10 mouse cellular contexts compared by ENCODE assay signal in the genomic region with DNA sequence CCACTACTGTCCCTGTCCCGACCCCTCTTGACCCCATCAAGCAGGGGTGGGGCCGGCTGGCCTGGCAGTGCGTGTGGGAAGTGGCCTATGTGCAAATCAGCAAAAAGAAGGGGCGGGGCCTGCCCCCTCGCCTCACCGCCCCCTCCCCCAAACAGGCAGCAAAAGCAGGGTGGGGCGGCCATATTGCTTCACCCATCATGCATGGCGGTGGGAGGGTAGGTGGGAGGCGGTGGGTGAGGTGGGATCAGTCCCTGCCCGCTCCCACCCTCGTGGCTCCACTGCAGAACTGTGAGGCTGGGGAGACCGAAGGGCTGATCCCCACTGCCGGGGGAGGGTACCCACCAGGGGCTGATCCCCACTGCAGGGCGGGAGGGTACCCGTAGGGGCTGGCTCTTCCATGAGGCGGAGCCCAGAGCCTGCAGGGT. TPM values are rescaled to one million over a fixed set of nuclear protein-coding genes. Genes with fewer than 3 reads are reported as not detected.
DNase-seq lines count a peak whose midpoint lies in the region; ATAC-seq and TF ChIP-seq lines count a peak whose summit lies in the region.
"Had no signal": no experiment of that assay in that cellular context is flagged by ENCODE, and none has a peak within 500 bp of the region (broad histone marks: within the 10 kb centered on the region; RNA-seq: fewer than 3 reads in every experiment).

No protein-coding gene starts in this region.

- H3K4me1 ChIP-seq in cerebellum, adult 2 months (ENCODE audit: control insufficient read depth, insufficient read depth, low read length): peaks cover 57% of the 10 kb centered on the region
- peaks cover 9% of the 10 kb centered on the region for H3K4me1 ChIP-seq in hindbrain, embryonic 12.5 days
- H3K4me1 ChIP-seq in hindbrain, embryonic 14.5 days (replicated peaks; ENCODE audit: control insufficient read depth, insufficient read depth, low read length): no peaks in the 10 kb centered on the region
- peaks cover 37% of the 10 kb centered on the region for H3K4me1 ChIP-seq in liver, embryonic 12.5 days

- DNase-seq in cerebellum, adult 2 months: peak; percentile 44 to 45
- DNase-seq in cerebellum, postnatal 14 days: no peak
- DNase-seq in hindbrain, embryonic 14.5 days (ENCODE audit: low spot score): no peak
- DNase-seq in R1 (ENCODE audit: low read depth, low spot score): peak; percentile 81
- DNase-seq in urinary bladder, postnatal 14 days (ENCODE audit: low spot score): no peak
- no peak for DNase-seq in thymus, postnatal 10 days (ENCODE audit: low spot score in 2 of 2)

- H3K27ac ChIP-seq in cerebellum, adult 2 months (ENCODE audit: insufficient read depth, low read length): no peak overlapping the region; the same call in 1 of the 2 replicates
- no peak overlapping the region for H3K27ac ChIP-seq in hindbrain, embryonic 12.5 days
- no peak overlapping the region for H3K27ac ChIP-seq in hindbrain, embryonic 14.5 days
- H3K27ac ChIP-seq in liver, embryonic 12.5 days: peak overlapping the region; percentile 76; the same call in 1 of the 2 replicates
- H3K27ac ChIP-seq: limb, embryonic 13.5 days had no signal

- H3K4me2 ChIP-seq in hindbrain, embryonic 12.5 days (replicated peaks): no peak overlapping the region
- H3K4me2 ChIP-seq in hindbrain, embryonic 14.5 days (replicated peaks): no peak overlapping the region
- H3K4me2 ChIP-seq in liver, embryonic 12.5 days: peak overlapping the region; percentile 18; the same call in 1 of the 2 replicates
- H3K4me2 ChIP-seq: limb, embryonic 13.5 days had no signal

- TF ChIP-seq POLR2A in cerebellum, adult 2 months (IDR thresholded peaks at IDR 0.05; ENCODE audit: borderline replicate concordance, insufficient read depth, low read length): no peak

- WGBS in cerebellum, adult 2 months: 62% methylated on average over 16 of the region's 16 CpGs
- WGBS in hindbrain, embryonic 12.5 days: 39% methylated on average over 13 of the region's 16 CpGs
- WGBS in hindbrain, embryonic 14.5 days: 44% methylated on average over 16 of the region's 16 CpGs
- 42% methylated on average over 16 of the region's 16 CpGs for WGBS in liver, embryonic 12.5 days (ENCODE audit: insufficient replicate concordance)

- peak; percentile 26; the same call in 1 of the 2 replicates for ATAC-seq in hindbrain, embryonic 12.5 days (ENCODE audit: low FRiP score)
- ATAC-seq in hindbrain, embryonic 14.5 days (ENCODE audit: low FRiP score): no peak
- 0 out of 2 replicates have a peak, but pooled peaks have one; percentile 13 for ATAC-seq in liver, embryonic 12.5 days

- no peaks in the 10 kb centered on the region for H3K36me3 ChIP-seq in hindbrain, embryonic 12.5 days
- H3K36me3 ChIP-seq in hindbrain, embryonic 14.5 days (replicated peaks; ENCODE audit: control insufficient read depth, insufficient read depth): no peaks in the 10 kb centered on the region
- H3K36me3 ChIP-seq in liver, embryonic 12.5 days: no peaks in the 10 kb centered on the region
- H3K36me3 ChIP-seq: limb, embryonic 13.5 days had no signal

- no peak overlapping the region for H3K9ac ChIP-seq in hindbrain, embryonic 12.5 days
- H3K9ac ChIP-seq in hindbrain, embryonic 14.5 days: no peak overlapping the region
- no peak overlapping the region for H3K9ac ChIP-seq in liver, embryonic 12.5 days
- H3K9ac ChIP-seq: limb, embryonic 13.5 days had no signal

- no peak for TF ChIP-seq CTCF in cerebellum, adult 2 months (IDR thresholded peaks at IDR 0.05; ENCODE audit: borderline replicate concordance, insufficient read depth, low read depth, low read length)

- no peak overlapping the region for H3K4me3 ChIP-seq in cerebellum, adult 2 months (replicated peaks; ENCODE audit: insufficient read depth, low read depth, low read length)
- H3K4me3 ChIP-seq in hindbrain, embryonic 12.5 days: no peak overlapping the region
- no peak overlapping the region for H3K4me3 ChIP-seq in hindbrain, embryonic 14.5 days (replicated peaks; ENCODE audit: low read length)
- no peak overlapping the region for H3K4me3 ChIP-seq in liver, embryonic 12.5 days
- H3K4me3 ChIP-seq: limb, embryonic 13.5 days; megakaryocyte, embryonic 14.5 days had no signal

- H3K9me3 ChIP-seq in hindbrain, embryonic 12.5 days (replicated peaks): no peaks in the 10 kb centered on the region
- no peaks in the 10 kb centered on the region for H3K9me3 ChIP-seq in hindbrain, embryonic 14.5 days (ENCODE audit: control insufficient read depth, low read length)
- no peaks in the 10 kb centered on the region for H3K9me3 ChIP-seq in liver, embryonic 12.5 days (replicated peaks)
- H3K9me3 ChIP-seq: limb, embryonic 13.5 days; megakaryocyte, embryonic 14.5 days had no signal

- H3K27me3 ChIP-seq in cerebellum, adult 2 months (ENCODE audit: control insufficient read depth, insufficient read depth, low read length): no peaks in the 10 kb centered on the region
- peaks cover 7% of the 10 kb centered on the region; the same call in 1 of the 2 replicates for H3K27me3 ChIP-seq in hindbrain, embryonic 12.5 days
- H3K27me3 ChIP-seq in hindbrain, embryonic 14.5 days (ENCODE audit: control insufficient read depth, insufficient read depth, low read length): no peaks in the 10 kb centered on the region
- H3K27me3 ChIP-seq in liver, embryonic 12.5 days (replicated peaks): no peaks in the 10 kb centered on the region
- H3K27me3 ChIP-seq: limb, embryonic 13.5 days had no signal

RNA-seq across cellular contexts. Expression of gene Hpn, which starts 1.6 kb away (rescaled TPM):
- polyA plus RNA-seq in cerebellum, adult 2 months (2012; rRNA removed): 9.4 and 10.8 TPM in 2 replicates
- polyA plus RNA-seq in hindbrain, embryonic 12.5 days (2016; fragmentation: Nextera tagmentation; extraction: Ambion mirVana): 2.3 and 2.7 TPM in 2 replicates
- polyA plus RNA-seq in hindbrain, embryonic 14.5 days (2014; fragmentation: Nextera tagmentation; extraction: Ambion mirVana): 0.55 and 0.67 TPM in 2 replicates
- 33.2 and 36.2 TPM in 2 replicates for polyA plus RNA-seq in liver, embryonic 12.5 days (2016; fragmentation: Nextera tagmentation; extraction: Ambion mirVana)

RNA-seq across cellular contexts. Expression of gene Scn1b, which starts 10.1 kb away (rescaled TPM):
- polyA plus RNA-seq in cerebellum, adult 2 months (2012; rRNA removed): 1,376 and 1,380 TPM in 2 replicates
- 2.7 and 3.8 TPM in 2 replicates for polyA plus RNA-seq in hindbrain, embryonic 12.5 days (2016; fragmentation: Nextera tagmentation; extraction: Ambion mirVana)
- 13.0 and 18.3 TPM in 2 replicates for polyA plus RNA-seq in hindbrain, embryonic 14.5 days (2014; fragmentation: Nextera tagmentation; extraction: Ambion mirVana)
- 0.97 and 1.2 TPM in 2 replicates for polyA plus RNA-seq in liver, embryonic 12.5 days (2016; fragmentation: Nextera tagmentation; extraction: Ambion mirVana)

RNA-seq across cellular contexts. Expression of gene Gramd1a, which starts 39.0 kb away (rescaled TPM):
- polyA plus RNA-seq in cerebellum, adult 2 months (2012; rRNA removed): 148 and 153 TPM in 2 replicates
- polyA plus RNA-seq in hindbrain, embryonic 12.5 days (2016; fragmentation: Nextera tagmentation; extraction: Ambion mirVana): 185 and 202 TPM in 2 replicates
- 191 and 198 TPM in 2 replicates for polyA plus RNA-seq in hindbrain, embryonic 14.5 days (2014; fragmentation: Nextera tagmentation; extraction: Ambion mirVana)
- 20.3 and 21.2 TPM in 2 replicates for polyA plus RNA-seq in liver, embryonic 12.5 days (2016; fragmentation: Nextera tagmentation; extraction: Ambion mirVana)

RNA-seq across cellular contexts. Expression of gene Fxyd3, which starts 40.2 kb away (rescaled TPM):
- 1.3 and 1.4 TPM in 2 replicates for polyA plus RNA-seq in cerebellum, adult 2 months (2012; rRNA removed)
- polyA plus RNA-seq in hindbrain, embryonic 12.5 days (2016; fragmentation: Nextera tagmentation; extraction: Ambion mirVana): 5.5 and 12.3 TPM in 2 replicates
- 0.66 TPM in 1 of 2 replicates, not detected in the other for polyA plus RNA-seq in hindbrain, embryonic 14.5 days (2014; fragmentation: Nextera tagmentation; extraction: Ambion mirVana)
- polyA plus RNA-seq in liver, embryonic 12.5 days (2016; fragmentation: Nextera tagmentation; extraction: Ambion mirVana): 0.67 and 0.86 TPM in 2 replicates

RNA-seq across cellular contexts. Expression of gene Lgi4, which starts 57.6 kb away (rescaled TPM):
- 48.9 and 54.2 TPM in 2 replicates for polyA plus RNA-seq in cerebellum, adult 2 months (2012; rRNA removed)
- 2.1 TPM in 2 replicates for polyA plus RNA-seq in hindbrain, embryonic 12.5 days (2016; fragmentation: Nextera tagmentation; extraction: Ambion mirVana)
- polyA plus RNA-seq in hindbrain, embryonic 14.5 days (2014; fragmentation: Nextera tagmentation; extraction: Ambion mirVana): 0.28 and 0.60 TPM in 2 replicates
- 0.06 and 0.19 TPM in 2 replicates for polyA plus RNA-seq in liver, embryonic 12.5 days (2016; fragmentation: Nextera tagmentation; extraction: Ambion mirVana)

Comparison
In these comparisons a context has a peak if more than half of its experiments do, and no peak if none do; other contexts are left out.
1. DNase-seq: peak in cerebellum, adult 2 months (2 of 2) and R1 (single experiment); none in cerebellum, postnatal 14 days (0 of 2), hindbrain, embryonic 14.5 days (single experiment), urinary bladder, postnatal 14 days (single experiment) and thymus, postnatal 10 days (0 of 2).
2. RNA of gene Scn1b, which starts 10.1 kb away (polyA plus RNA-seq): 1,376 to 1,380 TPM in cerebellum, adult 2 months; 13.0 to 18.3 TPM in hindbrain, embryonic 14.5 days, 2.7 to 3.8 TPM in hindbrain, embryonic 12.5 days and 0.97 to 1.2 TPM in liver, embryonic 12.5 days; every median in the first group is over 10 times any median in the second.